Mouse (Mus musculus): ENCODE results near the gene Baz2a.
A peak's percentile ranks its signal among the peaks of the same experiment; 100 is the strongest.

The Baz2a gene

GRCm38 (mm10) chr10:128096313-128096692 is 4.9 kb downstream of the Baz2a start:
- peaks cover 71% of the 10 kb centered on the region for H3K4me1 ChIP-seq (replicated peaks; ENCODE audit: low read depth, low read length)
- no peak for TF ChIP-seq POU5F1 (IDR thresholded peaks at IDR 0.05; ENCODE audit: borderline replicate concordance, low read length)
- TF ChIP-seq NANOG (IDR thresholded peaks at IDR 0.05; ENCODE audit: borderline replicate concordance, low read length): no peak
- no peak for TF ChIP-seq CTCF (conservative IDR thresholded peaks at IDR 0.05; ENCODE audit: low read length)
- H3K9me3 ChIP-seq (ENCODE audit: low read length): no peaks in the 10 kb centered on the region
- H3K27me3 ChIP-seq (ENCODE audit: insufficient read depth, low read length): no peaks in the 10 kb centered on the region
- H3K4me3 ChIP-seq (replicated peaks; ENCODE audit: low read length): peak overlapping the region; percentile 98
- H3K36me3 ChIP-seq (ENCODE audit: insufficient read depth, low read length): peaks cover 6% of the 10 kb centered on the region

- H3K4me3 ChIP-seq (replicated peaks; ENCODE audit: low read length): peak overlapping the region; percentile 98
- no peaks in the 10 kb centered on the region for H3K9me3 ChIP-seq (ENCODE audit: low read length)
- H3K27me3 ChIP-seq (ENCODE audit: insufficient read depth, low read length): no peaks in the 10 kb centered on the region
- peaks cover 10% of the 10 kb centered on the region for H3K36me3 ChIP-seq (ENCODE audit: insufficient read depth, low read length)
- H3K4me1 ChIP-seq (replicated peaks; ENCODE audit: low read depth, low read length): peaks cover 69% of the 10 kb centered on the region
- TF ChIP-seq CTCF (conservative IDR thresholded peaks at IDR 0.05; ENCODE audit: low read length) (no peak), POU5F1 (IDR thresholded peaks at IDR 0.05; ENCODE audit: borderline replicate concordance, low read length) (no peak), NANOG (IDR thresholded peaks at IDR 0.05; ENCODE audit: borderline replicate concordance, low read length) (no peak)
Measured at GRCm38 (mm10) chr10:128096693-128097586, 5.6 kb downstream of the Baz2a start.

- H3K4me3 ChIP-seq (replicated peaks; ENCODE audit: low read length): peak overlapping the region; percentile 98
- H3K36me3 ChIP-seq (ENCODE audit: insufficient read depth, low read length): peaks cover 11% of the 10 kb centered on the region
- peaks cover 72% of the 10 kb centered on the region for H3K4me1 ChIP-seq (replicated peaks; ENCODE audit: low read depth, low read length)
- no peak for TF ChIP-seq POU5F1 (IDR thresholded peaks at IDR 0.05; ENCODE audit: borderline replicate concordance, low read length)
- no peak for TF ChIP-seq NANOG (IDR thresholded peaks at IDR 0.05; ENCODE audit: borderline replicate concordance, low read length)
- TF ChIP-seq CTCF (conservative IDR thresholded peaks at IDR 0.05; ENCODE audit: low read length): no peak
- H3K9me3 ChIP-seq (ENCODE audit: low read length): no peaks in the 10 kb centered on the region
- no peaks in the 10 kb centered on the region for H3K27me3 ChIP-seq (ENCODE audit: insufficient read depth, low read length)
Measured at GRCm38 (mm10) chr10:128097587-128097971, 6.2 kb downstream of the Baz2a start.

- Histone ChIP-seq H3K4me1 (replicated peaks; ENCODE audit: low read depth, low read length) (peaks cover 66% of the 10 kb centered on the region), H3K9me3 (ENCODE audit: low read length) (no peaks in the 10 kb centered on the region), H3K27me3 (ENCODE audit: insufficient read depth, low read length) (no peaks in the 10 kb centered on the region), H3K4me3 (replicated peaks; ENCODE audit: low read length) (no peak overlapping the region), H3K36me3 (ENCODE audit: insufficient read depth, low read length) (peaks cover 87% of the 10 kb centered on the region)
- no peak for TF ChIP-seq NANOG (IDR thresholded peaks at IDR 0.05; ENCODE audit: borderline replicate concordance, low read length)
Measured at GRCm38 (mm10) chr10:128110103-128110761, 18.9 kb downstream of the Baz2a start.

DNA sequence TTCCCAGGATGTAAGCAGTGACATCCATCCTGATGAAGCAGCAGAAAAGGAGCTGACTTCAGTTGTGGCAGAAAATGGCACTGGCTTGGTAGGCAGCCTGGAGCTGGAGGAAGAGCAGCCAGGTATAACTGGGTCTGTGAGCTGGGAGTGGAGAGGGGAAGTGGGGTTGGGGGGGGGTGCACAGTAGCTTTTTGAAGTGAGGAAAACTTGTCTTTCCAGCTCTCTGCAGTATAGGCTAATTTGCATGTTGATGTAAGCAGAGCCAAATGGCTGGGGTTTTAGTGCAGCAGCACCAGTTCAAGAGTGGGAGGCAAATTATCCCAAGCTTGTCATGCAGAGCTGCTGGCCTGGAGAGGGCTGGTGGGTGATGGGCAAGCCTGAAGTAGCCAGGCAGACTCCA is 19.9 kb downstream of the Baz2a start:
- no peak for TF ChIP-seq CTCF (conservative IDR thresholded peaks at IDR 0.05; ENCODE audit: low read length)
- TF ChIP-seq NANOG (IDR thresholded peaks at IDR 0.05; ENCODE audit: borderline replicate concordance, low read length): no peak
- TF ChIP-seq POU5F1 (IDR thresholded peaks at IDR 0.05; ENCODE audit: borderline replicate concordance, low read length): no peak
- H3K36me3 ChIP-seq (ENCODE audit: insufficient read depth, low read length): peaks cover 92% of the 10 kb centered on the region

GRCm38 (mm10) chr10:128123833-128124232 is 32.5 kb downstream of the Baz2a start:
- Histone ChIP-seq H3K4me1 (replicated peaks; ENCODE audit: low read depth, low read length) (peaks cover 63% of the 10 kb centered on the region), H3K4me3 (replicated peaks; ENCODE audit: low read length) (0 out of 2 replicates have a peak overlapping the region, but pooled peaks have one; percentile 14), H3K9me3 (ENCODE audit: low read length) (no peaks in the 10 kb centered on the region), H3K27me3 (ENCODE audit: insufficient read depth, low read length) (no peaks in the 10 kb centered on the region), H3K36me3 (ENCODE audit: insufficient read depth, low read length) (peaks cover 99% of the 10 kb centered on the region)
- TF ChIP-seq CTCF (conservative IDR thresholded peaks at IDR 0.05; ENCODE audit: low read length) (no peak), POU5F1 (IDR thresholded peaks at IDR 0.05; ENCODE audit: borderline replicate concordance, low read length) (no peak), NANOG (IDR thresholded peaks at IDR 0.05; ENCODE audit: borderline replicate concordance, low read length) (no peak)

More for the DNA sequence above, 19.9 kb downstream of the Baz2a start:
- Histone ChIP-seq H3K4me1 (replicated peaks; ENCODE audit: low read depth, low read length) (peaks cover 59% of the 10 kb centered on the region), H3K4me3 (replicated peaks; ENCODE audit: low read length) (no peak overlapping the region), H3K27me3 (ENCODE audit: insufficient read depth, low read length) (no peaks in the 10 kb centered on the region), H3K9me3 (ENCODE audit: low read length) (no peaks in the 10 kb centered on the region)

GRCm38 (mm10) chr10:128124831-128125230 is 33.5 kb downstream of the Baz2a start:
- Histone ChIP-seq H3K9me3 (ENCODE audit: low read length) (no peaks in the 10 kb centered on the region), H3K4me3 (replicated peaks; ENCODE audit: low read length) (no peak overlapping the region), H3K4me1 (replicated peaks; ENCODE audit: low read depth, low read length) (peaks cover 70% of the 10 kb centered on the region), H3K36me3 (ENCODE audit: insufficient read depth, low read length) (peaks cover 97% of the 10 kb centered on the region), H3K27me3 (ENCODE audit: insufficient read depth, low read length) (no peaks in the 10 kb centered on the region)
- TF ChIP-seq POU5F1 (IDR thresholded peaks at IDR 0.05; ENCODE audit: borderline replicate concordance, low read length) (no peak), NANOG (IDR thresholded peaks at IDR 0.05; ENCODE audit: borderline replicate concordance, low read length) (no peak), CTCF (conservative IDR thresholded peaks at IDR 0.05; ENCODE audit: low read length) (no peak)

DNA sequence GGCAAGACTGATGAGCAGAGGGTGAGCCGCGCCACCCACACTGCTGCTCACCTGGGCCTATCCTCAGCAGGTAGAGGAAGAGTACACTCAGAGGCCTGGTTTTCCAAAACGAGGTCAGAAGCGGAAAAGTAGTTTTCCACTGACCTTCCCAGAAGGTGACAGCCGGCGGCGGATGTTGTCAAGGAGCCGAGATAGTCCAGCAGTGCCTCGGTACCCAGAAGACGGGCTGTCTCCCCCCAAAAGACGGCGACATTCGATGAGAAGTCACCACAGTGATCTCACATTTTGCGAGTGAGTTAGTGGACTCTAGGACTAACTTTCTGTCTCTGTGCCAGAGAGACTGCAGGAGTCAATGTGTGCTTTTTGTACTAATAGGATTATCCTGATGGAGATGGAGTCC is 34.6 kb downstream of the Baz2a start:
- Histone ChIP-seq H3K4me1 (replicated peaks; ENCODE audit: low read depth, low read length) (peaks cover 73% of the 10 kb centered on the region), H3K9me3 (ENCODE audit: low read length) (no peaks in the 10 kb centered on the region), H3K4me3 (replicated peaks; ENCODE audit: low read length) (no peak overlapping the region), H3K36me3 (ENCODE audit: insufficient read depth, low read length) (peaks cover 97% of the 10 kb centered on the region), H3K27me3 (ENCODE audit: insufficient read depth, low read length) (no peaks in the 10 kb centered on the region)
- TF ChIP-seq NANOG (IDR thresholded peaks at IDR 0.05; ENCODE audit: borderline replicate concordance, low read length) (no peak), POU5F1 (IDR thresholded peaks at IDR 0.05; ENCODE audit: borderline replicate concordance, low read length) (no peak), CTCF (conservative IDR thresholded peaks at IDR 0.05; ENCODE audit: low read length) (no peak)
